Mouse (Mus musculus) liver, embryonic 14.5 days (tissue): ENCODE results near the gene Cnp. TPM values are rescaled to one million over a fixed set of nuclear protein-coding genes. Genes with fewer than 3 reads are reported as not detected.
A peak's percentile ranks its signal among the peaks of the same experiment; 100 is the strongest.
"Not testable (repeated sequence)": the region's sequence is repeated elsewhere in the genome, so short reads cannot be mapped to it uniquely, and the experiment has no call there.

Source experiments
- ATAC-seq: fragments of 200-750 bp; cut with Nextera tagmentation; 2 replicates; pipeline ENCODE4 v1.8.0; 2017; ENCODE audit warnings: moderate number of reproducible peaks, mild to moderate bottlenecking, moderate library complexity; ENCODE audit not compliant: insufficient read depth
- DNase-seq, 3 experiments: peaks; one replicate each; pipeline ENCODE4 v3.0.0-alpha.2; 2012 to 2013; ENCODE audit warnings: low read depth in 3 of 3, low spot score in 3 of 3
- H3K27ac ChIP-seq: fragments of 300-500 bp; sonication (generic); 2 replicates; pipeline ENCODE4 v1.5.1; 2014; ENCODE audit warnings: moderate library complexity, mild to moderate bottlenecking, control low read depth, inconsistent platforms
- H3K27me3 ChIP-seq: fragments of 300-500 bp; sonication (generic); 2 replicates; pipeline ENCODE4 v1.6.1; 2014; ENCODE audit warnings: mild to moderate bottlenecking, low read length, moderate library complexity; ENCODE audit not compliant: control insufficient read depth, insufficient read depth
- H3K36me3 ChIP-seq: fragments of 300-500 bp; sonication (generic); replicated peaks from 2 replicates; pipeline ENCODE4 v1.6.1; 2014; ENCODE audit warnings: low read depth; ENCODE audit not compliant: control insufficient read depth, insufficient read depth
- H3K4me1 ChIP-seq, 2 experiments: fragments of 200-500 bp in 1 of 2; fragments of 300-500 bp in 1 of 2; sonication (generic) in 1 of 2; replicated peaks; 2 replicates each; pipeline ENCODE4 v1.6.1; 2012 to 2014; ENCODE audit warnings: antibody characterized with exemption in 1 of 2, inconsistent platforms in 1 of 2, low read length in 1 of 2; ENCODE audit not compliant: control insufficient read depth in 2 of 2, insufficient read depth in 2 of 2
- H3K4me2 ChIP-seq: fragments of 300-500 bp; sonication (generic); 2 replicates; pipeline ENCODE4 v1.6.1; 2014; ENCODE audit warnings: low read depth, mild to moderate bottlenecking, control low read depth, moderate library complexity
- H3K4me3 ChIP-seq, 2 experiments: fragments of 200-500 bp in 1 of 2; fragments of 300-500 bp in 1 of 2; sonication (generic) in 1 of 2; 2 replicates each; pipeline ENCODE4 v1.5.1; 2012 to 2014; ENCODE audit warnings: low read depth in 2 of 2, low read length in 2 of 2, mild to moderate bottlenecking in 2 of 2, control low read depth in 1 of 2, inconsistent platforms in 1 of 2, moderate library complexity in 1 of 2; ENCODE audit not compliant: insufficient read depth in 1 of 2
- H3K9ac ChIP-seq: fragments of 300-500 bp; sonication (generic); replicated peaks from 2 replicates; pipeline ENCODE4 v1.6.1; 2014; ENCODE audit warnings: mild to moderate bottlenecking, control low read depth, moderate library complexity
- H3K9me3 ChIP-seq: fragments of 300-500 bp; sonication (generic); 2 replicates; pipeline ENCODE4 v1.6.1; 2016; ENCODE audit warnings: low read length, mixed read lengths; ENCODE audit not compliant: control insufficient read depth
- CTCF ChIP-seq: IDR thresholded peaks from 2 replicates; pipeline ENCODE4 v1.5.1; 2016; ENCODE audit warnings: antibody characterized with exemption, low read depth, control low read depth
- EP300 ChIP-seq: IDR thresholded peaks from 2 replicates; pipeline ENCODE4 v1.6.1; 2016; ENCODE audit warnings: antibody characterized with exemption, low read depth
- WGBS: fragments of 180-500 bp; shearing (Covaris S2); extraction: QIAGEN DNeasy Blood & Tissue Kit; methylation state at CpG from one replicate; pipeline ENCODE4 v1.1.7; 2014; ENCODE audit not compliant: insufficient replicate concordance; 5-methylcytosine and 5-hydroxymethylcytosine counted together
- polyA plus RNA-seq, 2 experiments: library from polyadenylated mRNA; depleted of rRNA in 1 of 2; stranded (reverse) in 1 of 2; unstranded in 1 of 2; fragments of >200 nt; fragmentation: Nextera tagmentation in 1 of 2; extraction: Ambion mirVana in 1 of 2; gene quantifications; 2 replicates each; pipeline versions ENCODE4 v1.2.1 to v1.2.3; 2012 to 2014

Cnp gene
- polyA plus RNA-seq, 2 experiments: 6.3 to 10.0 TPM

- WGBS: under 1% methylated on average over 53 of the region's 54 CpGs
- H3K9ac ChIP-seq: peak within 1 kb of the TSS; percentile 84
- no peak for TF ChIP-seq EP300
- TF ChIP-seq CTCF: no peak
- H3K27me3 ChIP-seq: no peaks in the 10 kb centered on the region
- ATAC-seq: peak; percentile 98
- peak; percentile 98 for DNase-seq
- H3K27ac ChIP-seq: peak within 1 kb of the TSS; percentile 56
- peaks cover 8% of the 10 kb centered on the region for H3K36me3 ChIP-seq
- H3K4me1 ChIP-seq: peaks cover 20 to 29% of the 10 kb centered on the region in 2 experiments
- no peaks in the 10 kb centered on the region for H3K9me3 ChIP-seq
- H3K4me3 ChIP-seq: peak within 1 kb of the TSS; percentile 85
- H3K4me2 ChIP-seq: peak within 1 kb of the TSS; percentile 98
These were observed 47.0 kb upstream of the Cnp start, which contains the start of gene Acly for GRCm38 (mm10) chr11:100527458-100528374. TSS of gene Acly (minus strand) at chr11:100528000.

DNA sequence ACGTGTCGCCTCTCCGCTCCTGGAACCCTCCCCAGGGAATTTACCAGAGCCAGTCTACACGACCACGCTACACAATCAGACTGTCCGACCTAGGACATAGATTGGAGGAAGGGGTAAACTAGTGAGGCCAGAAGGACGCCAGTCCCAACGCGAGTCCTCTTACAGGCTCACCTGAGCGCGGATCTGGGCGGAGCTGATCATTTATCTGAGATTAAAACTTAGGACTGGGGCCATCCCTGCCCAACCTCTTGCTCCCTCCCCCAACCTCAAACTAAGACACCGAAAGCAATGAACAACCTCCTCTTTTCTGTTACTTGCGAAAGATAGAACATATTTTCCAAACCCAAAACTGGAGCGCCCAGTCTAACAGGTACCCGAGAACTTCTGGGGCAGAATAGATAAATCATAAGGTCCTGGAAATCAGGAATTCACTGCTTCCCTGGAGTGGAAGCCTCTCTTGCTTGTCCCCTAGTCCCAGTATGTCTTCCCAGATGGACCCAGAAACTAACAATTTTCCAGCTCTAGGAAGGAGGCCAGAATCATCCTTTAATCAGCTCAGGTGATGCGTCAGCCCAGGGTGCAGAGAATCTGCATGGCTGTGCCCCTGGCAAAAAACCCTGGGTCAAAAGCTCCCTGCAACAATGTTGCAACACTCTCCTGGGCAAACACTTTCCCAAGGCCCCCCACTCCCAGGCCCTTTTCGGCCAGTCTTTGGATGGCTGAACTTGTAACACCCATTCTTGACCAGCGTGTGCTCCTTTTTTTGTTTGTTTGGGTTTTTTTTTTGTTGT is 46.1 kb upstream of the Cnp start:
- H3K9ac ChIP-seq: peak overlapping the region; percentile 53
- H3K27ac ChIP-seq: peak overlapping the region; percentile 56; the same call in 1 of the 2 replicates
- H3K4me1 ChIP-seq: peaks cover 20 to 29% of the 10 kb centered on the region in 2 experiments
- TF ChIP-seq EP300: no peak
- no peak for TF ChIP-seq CTCF
- 26% methylated on average over 19 of the region's 19 CpGs for WGBS
- ATAC-seq (no peak), DNase-seq (no peak)
- no peaks in the 10 kb centered on the region for H3K36me3 ChIP-seq
- H3K27me3 ChIP-seq: no peaks in the 10 kb centered on the region
- no peaks in the 10 kb centered on the region for H3K9me3 ChIP-seq
- peak overlapping the region; percentile 98 for H3K4me2 ChIP-seq
- H3K4me3 ChIP-seq: peak overlapping the region; percentile 56 to 85

- H3K4me3 ChIP-seq: no peak overlapping the region
- H3K36me3 ChIP-seq: no peaks in the 10 kb centered on the region
- DNase-seq: no peak
- H3K4me2 ChIP-seq: no peak overlapping the region
- TF ChIP-seq EP300 (no peak), CTCF (no peak)
- H3K9ac ChIP-seq: no peak overlapping the region
- H3K27me3 ChIP-seq: no peaks in the 10 kb centered on the region
- no peaks in the 10 kb centered on the region for H3K9me3 ChIP-seq
- peaks cover 0 to 3% of the 10 kb centered on the region in 2 experiments; a peak in 2 of 4 replicates for H3K4me1 ChIP-seq
- ATAC-seq: no peak
- no peak overlapping the region for H3K27ac ChIP-seq
- WGBS: 74% methylated on average over 6 of the region's 6 CpGs
These were observed 40.8 kb upstream of the Cnp start for GRCm38 (mm10) chr11:100533871-100534270.

- H3K36me3 ChIP-seq, ATAC-seq, H3K9me3 ChIP-seq, H3K4me2 ChIP-seq, DNase-seq, H3K27ac ChIP-seq, H3K4me1 ChIP-seq, H3K4me3 ChIP-seq, H3K9ac ChIP-seq, H3K27me3 ChIP-seq: not testable (repeated sequence)
- 68% methylated on average over 2 of the region's 2 CpGs for WGBS
These were observed 40.3 kb upstream of the Cnp start for GRCm38 (mm10) chr11:100534411-100534810.

DNA sequence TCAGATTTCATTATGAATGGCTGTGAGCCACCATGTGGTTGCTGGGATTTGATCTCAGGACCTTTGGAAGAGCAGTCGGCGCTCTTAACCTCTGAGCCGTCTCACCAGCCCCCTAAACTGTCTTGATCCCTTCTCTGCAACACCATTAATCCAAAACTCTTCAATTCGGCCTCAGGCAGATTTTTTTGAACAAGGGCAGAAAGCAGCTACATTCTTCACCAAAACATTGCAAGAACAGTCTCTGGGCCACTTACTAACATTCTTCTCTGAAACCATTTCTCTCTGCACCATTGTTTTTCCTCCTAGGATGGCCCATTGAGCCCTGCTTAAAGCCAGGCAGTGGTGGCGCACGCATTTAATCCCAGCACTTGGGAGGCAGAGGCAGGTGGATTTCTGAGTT is 39.9 kb upstream of the Cnp start:
- H3K4me3 ChIP-seq, H3K27me3 ChIP-seq, DNase-seq, H3K36me3 ChIP-seq, H3K9ac ChIP-seq, ATAC-seq, H3K27ac ChIP-seq, H3K9me3 ChIP-seq, H3K4me1 ChIP-seq, H3K4me2 ChIP-seq: not testable (repeated sequence)
- 69% methylated on average over 6 of the region's 6 CpGs for WGBS
